ENCODE assay signal across 31 mouse cellular contexts in genomic region chr7:68111532-68111931, GRCm38 (mm10).
"Had no signal": no experiment of that assay in that cellular context is flagged by ENCODE, and none has a peak within 500 bp of the region (broad histone marks: within the 10 kb centered on the region; RNA-seq: fewer than 3 reads in every experiment).

No protein-coding gene starts in this region.

- DNase-seq: left cerebral cortex, postnatal 4 days; liver; liver, embryonic 13.5 days; liver, postnatal 0 days; lung, adult 18-20 months; lung, adult 2 months; lung, embryonic 14.5 days; lung, postnatal 10 days; lung, postnatal 36 days; lung, postnatal 4 days; midbrain, embryonic 14.5 days had no signal

- H3K9me3 ChIP-seq: limb, embryonic 10.5 days; limb, embryonic 12.5 days; limb, embryonic 13.5 days; limb, embryonic 15.5 days; liver, embryonic 12.5 days; liver, embryonic 13.5 days; liver, embryonic 15.5 days; lung, embryonic 15.5 days; megakaryocyte, embryonic 14.5 days; midbrain, embryonic 10.5 days; midbrain, embryonic 12.5 days; midbrain, embryonic 13.5 days; midbrain, embryonic 15.5 days; neural tube, embryonic 12.5 days had no signal

- H3K9ac ChIP-seq: limb, embryonic 12.5 days; limb, embryonic 13.5 days; limb, embryonic 15.5 days; liver, embryonic 12.5 days; liver, embryonic 13.5 days; liver, embryonic 14.5 days; liver, embryonic 15.5 days; liver, postnatal 0 days; lung, embryonic 14.5 days; lung, embryonic 15.5 days; midbrain, embryonic 12.5 days; midbrain, embryonic 13.5 days; midbrain, embryonic 15.5 days; neural tube, embryonic 12.5 days had no signal

- ATAC-seq: liver, embryonic 12.5 days; liver, postnatal 0 days; lung, postnatal 0 days; midbrain, embryonic 13.5 days; midbrain, embryonic 15.5 days; midbrain, embryonic 16.5 days had no signal

- H3K27ac ChIP-seq: limb, embryonic 10.5 days; limb, embryonic 12.5 days; limb, embryonic 13.5 days; limb, embryonic 15.5 days; liver, embryonic 12.5 days; liver, embryonic 13.5 days; liver, embryonic 14.5 days; liver, embryonic 15.5 days; lung, embryonic 15.5 days; macrophage; midbrain, embryonic 10.5 days; midbrain, embryonic 12.5 days; midbrain, embryonic 13.5 days; midbrain, embryonic 15.5 days; neural tube, embryonic 12.5 days had no signal

- H3K27me3 ChIP-seq: limb, embryonic 12.5 days; limb, embryonic 13.5 days; limb, embryonic 15.5 days; lung, embryonic 15.5 days; megakaryocyte, embryonic 14.5 days; midbrain, embryonic 12.5 days; midbrain, embryonic 13.5 days; midbrain, embryonic 15.5 days; neural tube, embryonic 12.5 days had no signal

- H3K4me3 ChIP-seq: limb, embryonic 10.5 days; limb, embryonic 12.5 days; limb, embryonic 13.5 days; limb, embryonic 15.5 days; liver, embryonic 12.5 days; liver, embryonic 13.5 days; liver, embryonic 15.5 days; lung, embryonic 15.5 days; megakaryocyte, embryonic 14.5 days; midbrain, embryonic 10.5 days; midbrain, embryonic 12.5 days; midbrain, embryonic 13.5 days; midbrain, embryonic 15.5 days; myocyte; neural tube, embryonic 12.5 days had no signal

- H3K36me3 ChIP-seq: limb, embryonic 13.5 days; limb, embryonic 15.5 days; liver, embryonic 12.5 days; liver, embryonic 13.5 days; liver, embryonic 15.5 days; lung, embryonic 15.5 days; midbrain, embryonic 10.5 days; midbrain, embryonic 12.5 days; midbrain, embryonic 13.5 days; midbrain, embryonic 15.5 days; neural tube, embryonic 12.5 days had no signal

- H3K4me1 ChIP-seq: midbrain, embryonic 15.5 days had no signal

- H3K4me2 ChIP-seq: limb, embryonic 12.5 days; limb, embryonic 13.5 days; limb, embryonic 15.5 days; liver, embryonic 11.5 days; liver, embryonic 12.5 days; liver, embryonic 13.5 days; liver, embryonic 15.5 days; lung, embryonic 14.5 days; lung, embryonic 15.5 days; midbrain, embryonic 11.5 days; midbrain, embryonic 12.5 days; midbrain, embryonic 13.5 days; midbrain, embryonic 15.5 days; neural tube, embryonic 12.5 days had no signal
